Mouse (Mus musculus) kidney, adult 18-20 months (tissue): ENCODE measurements around the gene Tcap.
A peak's percentile ranks its signal among the peaks of the same experiment; 100 is the strongest.

Experiments
- DNase-seq: peaks from one replicate; pipeline ENCODE4 v3.0.0; 2021

Gene Tcap

DNA sequence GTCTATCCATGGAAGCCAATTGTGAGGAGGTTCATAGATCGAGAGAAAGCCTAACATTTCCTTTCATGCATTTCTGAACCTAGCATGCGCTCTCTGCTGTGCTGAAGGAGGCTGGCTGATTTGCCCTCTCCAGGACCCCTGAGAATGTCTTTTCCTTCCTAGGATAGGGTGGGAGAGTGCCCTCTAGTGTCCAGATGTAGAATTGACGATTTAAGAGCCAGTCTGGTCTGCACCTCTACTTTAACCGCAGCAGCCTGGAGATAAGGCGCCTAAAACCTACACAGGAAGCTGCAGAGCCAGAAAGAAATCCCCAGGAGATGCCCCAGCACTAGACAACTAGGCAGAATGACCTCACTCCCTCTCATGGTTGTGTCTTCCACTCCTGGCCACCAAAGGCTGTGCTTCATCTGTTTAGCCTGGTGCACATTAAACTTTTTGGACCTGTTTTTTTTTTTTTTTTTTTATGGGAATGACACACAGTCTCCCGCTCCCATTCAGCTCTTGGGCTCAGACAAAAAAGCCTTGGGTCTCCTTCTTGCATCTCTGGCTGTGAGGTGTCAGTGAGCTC, 27.8 kb upstream of the Tcap start:
- DNase-seq = peak; percentile 58

- DNase-seq = no peak
These were observed 26.8 kb upstream of the Tcap start for GRCm38 (mm10) chr11:98356625-98357394.

DNA sequence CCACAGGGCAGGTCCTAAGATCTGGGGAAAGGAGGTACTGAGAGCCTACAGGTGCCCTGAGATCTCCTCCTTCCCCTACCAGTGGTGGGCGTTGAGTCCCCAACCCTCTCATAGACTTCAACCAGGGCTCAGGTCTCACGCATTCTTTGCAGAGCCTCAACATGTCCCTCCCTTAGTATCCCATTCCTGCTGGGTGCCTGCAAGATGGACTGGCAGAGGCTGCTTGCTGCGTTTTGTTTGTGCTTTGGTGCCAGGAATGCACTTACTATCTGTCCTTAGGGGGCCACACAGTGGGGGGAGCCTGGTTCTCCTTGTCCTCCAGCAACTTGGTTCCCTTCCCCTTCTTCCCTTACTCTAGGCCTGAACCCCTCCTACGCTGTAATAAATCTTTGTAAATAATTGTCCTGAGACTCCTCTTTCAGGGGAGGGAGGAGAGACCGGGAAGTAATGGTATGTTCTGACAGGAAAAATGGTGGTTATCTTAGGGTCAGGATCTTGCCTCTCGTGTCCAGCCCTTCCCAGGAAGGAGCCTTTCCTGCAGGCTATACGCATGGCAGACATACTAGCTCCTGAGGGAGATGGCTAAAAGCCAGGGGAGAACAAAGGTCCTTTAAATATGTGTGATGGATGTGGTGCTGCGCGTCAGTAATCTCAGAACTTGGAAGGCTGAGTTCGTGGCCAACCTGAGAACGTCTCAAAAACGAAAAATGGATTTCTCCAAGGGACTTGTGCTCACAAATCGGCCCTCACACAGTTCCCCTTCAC, 26.0 kb upstream of the Tcap start:
- DNase-seq = no peak

DNA sequence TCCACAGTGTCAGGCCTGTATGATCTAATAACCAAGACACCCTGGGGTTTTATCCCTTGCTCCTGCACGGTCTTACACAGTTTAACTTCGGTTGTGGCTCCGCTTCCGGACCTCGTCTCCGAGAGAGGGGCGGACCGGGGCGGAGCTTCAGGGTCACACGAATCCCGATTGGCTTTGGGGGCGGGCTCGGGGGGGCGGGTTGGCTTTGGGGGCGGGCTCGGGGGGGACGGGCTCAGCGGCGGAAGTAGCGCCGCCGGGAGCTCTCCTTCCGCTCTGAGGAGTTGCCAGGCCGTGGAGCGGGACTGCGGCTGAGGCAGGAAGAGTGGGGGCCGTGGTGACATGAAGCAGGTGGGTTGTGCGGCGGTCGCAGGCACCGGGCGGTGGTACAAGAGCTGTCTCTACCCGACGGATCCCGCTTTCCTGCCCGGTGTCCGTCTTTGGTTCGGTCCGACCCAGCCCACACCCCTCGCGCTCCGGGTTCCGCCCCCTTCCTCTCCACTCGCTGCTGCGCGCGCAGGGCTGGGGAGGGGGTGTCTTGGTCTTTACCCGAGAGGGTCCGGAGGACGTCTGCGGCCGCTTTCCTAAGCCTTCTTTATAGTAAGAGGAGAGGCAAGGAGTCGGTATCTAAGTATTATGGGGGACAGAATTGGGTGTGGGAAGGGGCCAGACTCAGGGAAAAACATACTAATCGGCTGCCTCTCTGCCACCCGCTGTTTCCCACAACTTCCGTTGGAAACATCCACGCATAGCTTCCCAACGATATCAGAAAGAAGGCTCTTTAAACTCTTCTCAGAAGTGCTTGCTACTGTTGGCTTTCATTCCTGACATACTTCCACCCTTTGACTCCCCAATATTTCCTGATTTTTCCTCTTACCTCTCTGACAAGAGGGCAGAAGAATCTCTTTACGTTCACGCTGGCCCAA, 25.2 kb upstream of the Tcap start, which contains the start of gene Stard3:
Gene Stard3 (plus strand): TSS at position 208 of the 923 bp plus-strand sequence.
- DNase-seq = peak; percentile 92

GRCm38 (mm10) chr11:98360866-98361521, 22.6 kb upstream of the Tcap start:
- no peak for DNase-seq

DNA sequence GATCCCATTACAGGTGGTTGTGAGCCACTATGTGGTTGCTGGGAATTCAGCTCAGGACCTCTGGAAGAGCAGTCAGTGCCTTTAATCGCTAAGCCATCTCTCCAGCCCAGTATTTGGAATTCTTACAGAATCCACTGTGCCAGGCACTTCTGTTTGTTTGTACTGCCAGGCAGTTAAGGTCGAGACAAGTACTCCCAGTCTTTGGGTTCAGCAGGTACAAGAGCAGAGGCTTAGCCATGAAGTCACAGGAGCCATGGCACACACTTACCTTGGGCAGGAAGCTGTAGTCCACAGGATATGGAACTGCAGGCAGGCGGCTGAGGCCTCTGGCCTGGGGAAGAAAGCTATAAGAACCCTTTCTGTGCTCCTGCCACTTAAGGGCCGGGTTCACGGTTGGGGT, 19.8 kb upstream of the Tcap start:
- DNase-seq = no peak

DNA sequence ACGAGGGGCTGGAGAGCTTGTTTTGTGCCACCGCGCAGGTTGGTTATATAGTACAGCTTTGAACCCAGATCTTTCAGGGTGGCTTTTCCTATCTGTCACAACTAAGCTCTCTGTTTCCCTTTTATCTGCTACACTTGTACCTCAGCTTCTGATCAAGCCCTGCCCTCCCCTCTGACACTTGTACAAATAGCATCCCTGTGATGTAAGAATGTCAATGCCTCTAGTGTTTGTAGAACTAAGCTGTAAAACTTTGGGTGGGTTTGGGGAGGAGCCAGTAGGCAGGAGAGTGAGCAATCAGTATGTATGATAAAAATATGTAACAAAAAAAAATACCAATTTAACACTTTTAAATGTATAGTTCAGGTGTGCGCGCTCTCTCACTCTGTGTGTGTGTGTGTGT, 19.2 kb upstream of the Tcap start:
- no peak for DNase-seq

DNA sequence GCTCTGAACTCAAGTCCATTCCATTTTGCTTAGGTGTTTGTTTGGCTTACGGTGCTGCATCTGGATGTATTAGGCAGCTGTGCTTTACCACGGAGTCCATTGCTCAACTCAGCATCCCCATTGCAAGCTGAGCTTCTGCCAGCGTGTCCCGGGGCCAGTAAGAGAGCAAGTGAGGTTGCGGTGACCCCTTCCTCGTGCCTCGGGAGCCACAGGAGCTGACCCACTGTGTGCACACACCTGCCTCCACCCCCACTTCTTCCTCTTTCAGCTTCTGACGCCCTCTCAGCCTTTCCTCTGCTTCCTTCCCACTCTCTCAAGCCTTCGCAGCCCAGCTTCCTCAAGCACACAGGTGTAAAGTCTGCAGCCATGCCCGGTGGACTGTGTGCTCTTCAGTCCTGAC, 17.3 kb upstream of the Tcap start:
- no peak for DNase-seq

- DNase-seq = no peak
These were observed 16.3 kb upstream of the Tcap start for GRCm38 (mm10) chr11:98367171-98367862.

GRCm38 (mm10) chr11:98367863-98368186, 15.8 kb upstream of the Tcap start:
- no peak for DNase-seq

DNA sequence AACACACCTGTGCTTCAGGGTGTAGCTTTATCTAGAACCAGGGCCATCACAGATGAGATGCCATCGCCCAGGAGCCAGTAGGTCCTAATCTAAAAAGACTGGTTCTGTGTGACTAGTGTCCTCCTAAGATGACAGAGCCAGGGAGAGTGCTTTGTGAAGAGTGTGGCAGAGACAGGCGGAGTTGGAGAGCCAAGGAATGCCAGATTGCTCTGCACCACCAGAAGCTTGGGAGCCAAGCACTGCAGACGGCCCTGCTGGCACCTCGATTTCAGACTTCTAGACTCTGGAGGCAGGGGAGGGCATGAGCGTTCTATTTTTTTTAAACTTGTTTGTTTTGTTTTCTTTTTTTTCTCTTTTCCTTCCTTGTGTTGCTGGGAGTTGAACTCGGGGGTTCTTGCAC, 14.3 kb upstream of the Tcap start:
- DNase-seq = no peak

DNA sequence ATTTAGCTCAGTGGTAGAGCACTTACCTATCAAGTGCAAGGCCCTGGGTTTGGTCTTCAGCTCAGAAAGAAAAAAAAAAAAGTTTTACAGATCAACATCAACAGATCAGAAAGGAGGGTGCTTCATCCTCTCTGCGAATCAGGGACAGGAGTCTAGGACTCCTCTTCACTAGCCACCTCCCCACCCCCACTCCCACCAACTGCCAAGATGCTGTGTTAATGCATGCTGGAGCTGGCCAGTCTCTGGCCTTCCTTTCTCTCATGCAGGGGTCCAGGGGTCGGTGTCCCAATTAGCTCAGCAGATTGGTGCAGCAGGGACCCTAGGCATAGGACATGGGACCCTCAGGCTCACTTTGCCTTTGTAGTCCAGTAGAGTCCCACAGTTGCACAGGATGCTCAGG, 13.0 kb upstream of the Tcap start:
- DNase-seq = no peak

GRCm38 (mm10) chr11:98371556-98372240, 11.9 kb upstream of the Tcap start:
- DNase-seq = no peak

DNA sequence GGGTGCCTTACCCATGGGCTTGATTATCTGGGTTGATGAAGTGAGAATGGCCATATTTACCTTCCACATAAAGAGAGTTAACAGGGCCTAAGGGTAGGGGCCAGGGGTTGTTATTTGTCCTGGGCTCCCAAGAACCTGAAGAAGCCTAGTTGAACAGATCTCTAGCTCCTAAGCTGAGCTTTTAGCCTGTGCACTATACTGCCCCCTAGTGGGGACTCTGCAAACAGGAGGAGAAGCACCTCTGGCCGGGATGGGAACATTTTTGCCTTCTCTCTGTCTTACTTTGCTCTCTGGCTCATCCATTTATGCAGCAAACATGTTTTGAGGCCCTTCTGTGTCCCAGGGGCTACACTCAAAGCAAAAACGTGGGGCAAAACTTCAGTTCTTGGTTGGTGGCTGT, 11.2 kb upstream of the Tcap start:
- DNase-seq = peak; percentile 61

DNA sequence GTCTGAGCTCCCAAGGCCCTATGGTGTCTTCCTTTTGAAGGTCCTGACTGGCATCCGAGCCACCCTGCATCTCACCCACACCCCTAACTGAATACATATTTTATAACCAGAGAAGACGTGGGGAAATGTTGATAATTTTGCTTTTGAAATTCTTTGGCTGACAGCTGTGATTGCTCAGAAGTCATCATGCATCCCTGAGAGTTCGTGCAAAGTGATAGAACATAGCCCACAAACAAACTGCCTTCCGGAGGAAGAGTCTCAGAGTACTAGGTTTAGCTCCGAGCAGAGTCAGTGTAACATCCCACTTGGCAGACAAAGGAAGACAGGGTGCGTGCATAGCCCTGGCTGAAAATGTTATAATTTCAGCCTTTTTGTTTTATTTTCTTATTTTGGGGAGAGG, 10.4 kb upstream of the Tcap start:
- no peak for DNase-seq

DNA sequence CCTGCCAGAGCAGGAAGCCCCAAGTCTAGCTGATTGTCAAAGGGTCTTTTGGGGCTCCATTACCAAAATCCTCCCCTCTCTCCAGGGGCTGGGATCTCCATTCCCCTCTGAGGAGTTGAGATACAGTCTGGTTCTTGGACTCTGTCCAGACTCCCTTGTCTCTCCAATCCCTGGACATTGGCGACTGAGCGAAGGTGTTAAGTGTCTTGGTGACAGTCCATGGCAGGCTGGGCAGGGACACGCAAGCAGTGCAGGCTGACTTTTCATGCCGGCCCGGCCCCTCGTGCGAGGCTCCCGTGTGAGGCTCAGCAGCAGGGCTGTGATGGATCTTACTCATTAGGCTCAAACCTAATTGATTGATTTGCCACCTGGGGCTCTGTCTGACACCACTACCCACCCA, 9.3 kb upstream of the Tcap start:
- DNase-seq = no peak

DNA sequence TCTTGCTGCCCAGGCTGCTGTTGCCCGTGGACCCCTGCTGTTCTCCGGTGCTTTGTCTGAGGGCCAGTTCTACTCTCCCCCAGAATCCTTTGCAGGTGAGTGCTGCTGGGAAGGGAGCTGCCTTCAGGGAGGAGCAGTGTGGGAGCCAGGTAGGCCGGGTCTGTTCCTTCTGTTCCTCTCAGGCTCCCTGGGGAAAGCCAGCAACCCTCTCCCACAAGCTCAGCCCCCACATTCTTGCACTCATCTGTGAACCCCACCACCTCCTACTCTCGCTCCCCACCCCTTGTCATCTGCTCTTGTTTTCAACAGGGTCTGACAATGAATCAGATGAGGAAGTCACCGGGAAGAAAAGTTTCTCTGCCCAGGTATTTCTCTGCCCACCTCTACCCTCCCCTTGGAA, 6.9 kb upstream of the Tcap start:
- no peak for DNase-seq

DNA sequence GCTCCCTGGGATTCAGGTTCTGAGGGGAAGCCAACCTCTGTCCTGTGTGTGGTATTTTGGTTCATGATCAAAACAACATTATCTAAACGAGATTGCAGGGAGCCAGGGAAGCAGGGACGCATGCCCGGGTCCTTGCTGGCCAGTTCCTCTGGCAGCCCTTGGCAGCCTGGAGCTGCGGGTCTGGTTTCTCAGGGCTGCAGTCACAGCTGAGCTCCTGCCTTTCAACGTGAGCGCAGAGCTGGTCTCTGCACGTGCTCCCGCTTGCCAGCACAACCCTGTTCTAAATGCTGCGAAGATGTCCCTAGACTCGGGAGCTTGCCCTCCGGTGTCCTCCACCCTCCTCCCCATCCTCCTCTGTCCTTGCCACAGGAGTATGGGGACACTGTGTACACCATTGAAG, 5.8 kb upstream of the Tcap start:
- no peak for DNase-seq

- DNase-seq = no peak
These were observed 4.2 kb upstream of the Tcap start for GRCm38 (mm10) chr11:98379379-98379778.

GRCm38 (mm10) chr11:98380106-98380505, 3.5 kb upstream of the Tcap start:
- peak; percentile 49 for DNase-seq

- no peak for DNase-seq
These were observed 2.0 kb upstream of the Tcap start for GRCm38 (mm10) chr11:98381651-98382050.
